Mouse (Mus musculus): ENCODE data around the gene Mcm5. TPM values are rescaled to one million over a fixed set of nuclear protein-coding genes. Genes with fewer than 3 reads are reported as not detected.
A peak's percentile ranks its signal among the peaks of the same experiment; 100 is the strongest.

The Mcm5 gene
- total and polyA plus RNA-seq, 3 experiments: 397 to 459 TPM; not detected in 1

GRCm38 (mm10) chr8:75078851-75079250 is 30.5 kb upstream of the Mcm5 start:
- no peak for DNase-seq (ENCODE audit: low read depth, low spot score)

GRCm38 (mm10) chr8:75081364-75082040 is 27.9 kb upstream of the Mcm5 start:
- peak; percentile 57 for DNase-seq (ENCODE audit: low read depth, low spot score)
- no peaks in the 10 kb centered on the region for H3K79me2 ChIP-seq (ENCODE audit: control insufficient read depth, insufficient read depth, low read length, poor library complexity)
- 0 out of 4 replicates have a peak overlapping the region, but pooled peaks have one; percentile 8 to 16 for H3K4me3 ChIP-seq (ENCODE audit: control insufficient read depth in 1 of 2, insufficient read depth in 1 of 2, low read depth in 2 of 2, low read length in 2 of 2)
- H3K9me3 ChIP-seq (replicated peaks; ENCODE audit: insufficient read depth, low read length): no peaks in the 10 kb centered on the region
- peak overlapping the region; percentile 31; the same call in 1 of the 2 replicates for H3K27ac ChIP-seq (ENCODE audit: control insufficient read depth, low read depth, low read length)
- no peaks in the 10 kb centered on the region for H3K27me3 ChIP-seq (ENCODE audit: control insufficient read depth in 1 of 2, insufficient read depth in 2 of 2, low read length in 2 of 2)
- H3K36me3 ChIP-seq (ENCODE audit: control insufficient read depth in 1 of 2, insufficient read depth in 2 of 2, low read length in 2 of 2): peaks cover 0 to 37% of the 10 kb centered on the region in 2 experiments; a peak in 2 of 4 replicates
- H3K4me1 ChIP-seq (ENCODE audit: control insufficient read depth in 1 of 2, insufficient read depth in 2 of 2, low read length in 2 of 2): peaks cover 36 to 42% of the 10 kb centered on the region in 2 experiments
- peak overlapping the region; percentile 23 for H3K9ac ChIP-seq (ENCODE audit: control insufficient read depth, low read depth, low read length, poor library complexity, severe bottlenecking)
- TF ChIP-seq USF1 (IDR thresholded peaks at IDR 0.05; ENCODE audit: low read depth, low read length) (peak; percentile 48), GABPA (IDR thresholded peaks at IDR 0.05; ENCODE audit: low read depth, low read length) (no peak), MAFK (IDR thresholded peaks at IDR 0.05; ENCODE audit: borderline replicate concordance, low read depth, low read length) (no peak), MXI1 (IDR thresholded peaks at IDR 0.05; ENCODE audit: low read depth, low read length) (peak; percentile 64), UBTF (IDR thresholded peaks at IDR 0.05; ENCODE audit: borderline replicate concordance, insufficient read depth, low read depth, low read length) (no peak), GATA1 (IDR thresholded peaks at IDR 0.05; ENCODE audit: low read depth, low read length) (no peak), POLR2AphosphoS2 (IDR thresholded peaks at IDR 0.05; ENCODE audit: low read length) (no peak), SMC3 (IDR thresholded peaks at IDR 0.05; ENCODE audit: low read depth, low read length) (no peak), MEF2A (IDR thresholded peaks at IDR 0.05; ENCODE audit: extremely low read depth, insufficient replicate concordance, low read depth, low read length, poor library complexity, severe bottlenecking) (no peak), ZMIZ1 (IDR thresholded peaks at IDR 0.05; ENCODE audit: low read depth, low read length) (no peak), MYB (IDR thresholded peaks at IDR 0.05; ENCODE audit: low read depth, low read length) (no peak), BHLHE40 (IDR thresholded peaks at IDR 0.05; ENCODE audit: borderline replicate concordance, low read depth, low read length) (no peak), ZC3H11A (IDR thresholded peaks at IDR 0.05; ENCODE audit: low read depth, low read length) (no peak), TBP (IDR thresholded peaks at IDR 0.05; ENCODE audit: low read depth, low read length) (no peak), TCF12 (IDR thresholded peaks at IDR 0.05; ENCODE audit: low read depth, low read length) (0 out of 2 replicates have a peak, but pooled peaks have one; percentile 23), CHD1 (IDR thresholded peaks at IDR 0.05; ENCODE audit: low read depth, low read length) (no peak), ZNF384 (IDR thresholded peaks at IDR 0.05; ENCODE audit: low read depth, low read length) (no peak), ZKSCAN1 (IDR thresholded peaks at IDR 0.05; ENCODE audit: low read depth, low read length) (no peak), SIN3A (IDR thresholded peaks at IDR 0.05; ENCODE audit: low read length) (peak; percentile 68), NELFE (IDR thresholded peaks at IDR 0.05; ENCODE audit: low read depth, low read length) (no peak), RCOR1 (IDR thresholded peaks at IDR 0.05; ENCODE audit: low read depth, low read length) (no peak), TAL1 (IDR thresholded peaks at IDR 0.05; ENCODE audit: low read length) (no peak), EP300 (IDR thresholded peaks at IDR 0.05; ENCODE audit: low read depth in 1 of 2, low read length in 2 of 2) (peak in 1 of 2 experiments; percentile 37; a peak in 2 of 4 replicates), MAZ (IDR thresholded peaks at IDR 0.05; ENCODE audit: low read depth, low read length) (0 out of 2 replicates have a peak, but pooled peaks have one; percentile 34)

More at GRCm38 (mm10) chr8:75078851-75079250, 30.5 kb upstream of the Mcm5 start:
- Histone ChIP-seq H3K9ac (ENCODE audit: control insufficient read depth, low read depth, low read length, poor library complexity, severe bottlenecking) (no peak overlapping the region), H3K79me2 (ENCODE audit: control insufficient read depth, insufficient read depth, low read length, poor library complexity) (no peaks in the 10 kb centered on the region), H3K4me3 (ENCODE audit: control insufficient read depth in 1 of 2, insufficient read depth in 1 of 2, low read depth in 2 of 2, low read length in 2 of 2) (no peak overlapping the region), H3K27ac (ENCODE audit: control insufficient read depth, low read depth, low read length) (no peak overlapping the region), H3K4me1 (ENCODE audit: control insufficient read depth in 1 of 2, insufficient read depth in 2 of 2, low read length in 2 of 2) (peaks cover 14 to 23% of the 10 kb centered on the region in 2 experiments), H3K36me3 (ENCODE audit: control insufficient read depth in 1 of 2, insufficient read depth in 2 of 2, low read length in 2 of 2) (peaks cover 0 to 15% of the 10 kb centered on the region in 2 experiments; a peak in 2 of 4 replicates), H3K27me3 (ENCODE audit: control insufficient read depth in 1 of 2, insufficient read depth in 2 of 2, low read length in 2 of 2) (no peaks in the 10 kb centered on the region), H3K9me3 (replicated peaks; ENCODE audit: insufficient read depth, low read length) (no peaks in the 10 kb centered on the region)
- TF ChIP-seq USF1 (IDR thresholded peaks at IDR 0.05; ENCODE audit: low read depth, low read length): no peak
- TF ChIP-seq ETS1 (IDR thresholded peaks at IDR 0.05; ENCODE audit: low read depth, low read length): no peak
- TF ChIP-seq SMC3 (IDR thresholded peaks at IDR 0.05; ENCODE audit: low read depth, low read length): no peak
- TF ChIP-seq MXI1 (IDR thresholded peaks at IDR 0.05; ENCODE audit: low read depth, low read length): no peak
- no peak for TF ChIP-seq EP300 (IDR thresholded peaks at IDR 0.05; ENCODE audit: low read depth in 1 of 2, low read length in 2 of 2)
- no peak for TF ChIP-seq NRF1 (IDR thresholded peaks at IDR 0.05; ENCODE audit: insufficient read depth, low read depth, low read length, poor library complexity, severe bottlenecking)
- TF ChIP-seq MEF2A (IDR thresholded peaks at IDR 0.05; ENCODE audit: extremely low read depth, insufficient replicate concordance, low read depth, low read length, poor library complexity, severe bottlenecking): no peak
- no peak for TF ChIP-seq GATA1 (IDR thresholded peaks at IDR 0.05; ENCODE audit: low read depth, low read length)
- no peak for TF ChIP-seq CTCF (IDR thresholded peaks at IDR 0.05 in 2 of 3, conservative IDR thresholded peaks at IDR 0.05 in 1 of 3; ENCODE audit: control insufficient read depth in 1 of 3, insufficient read depth in 1 of 3, low read depth in 2 of 3, low read length in 3 of 3, poor library complexity in 1 of 3, severe bottlenecking in 1 of 3)
- no peak for TF ChIP-seq POLR2A (IDR thresholded peaks at IDR 0.05; ENCODE audit: control insufficient read depth in 1 of 2, insufficient read depth in 1 of 2, low read depth in 1 of 2, low read length in 2 of 2, poor library complexity in 1 of 2)
- no peak for TF ChIP-seq CHD2 (IDR thresholded peaks at IDR 0.05; ENCODE audit: low read length)
- TF ChIP-seq MAFK (IDR thresholded peaks at IDR 0.05; ENCODE audit: borderline replicate concordance, low read depth, low read length): no peak
- no peak for TF ChIP-seq POLR2AphosphoS2 (IDR thresholded peaks at IDR 0.05; ENCODE audit: low read length)
- no peak for TF ChIP-seq UBTF (IDR thresholded peaks at IDR 0.05; ENCODE audit: borderline replicate concordance, insufficient read depth, low read depth, low read length)
- TF ChIP-seq MAX (IDR thresholded peaks at IDR 0.05; ENCODE audit: low read length): no peak

Data from MEL (cell line).